Mouse (Mus musculus) kidney, postnatal 0 days (tissue): ENCODE measurements around the gene Erg28. TPM values are rescaled to one million over a fixed set of nuclear protein-coding genes. Genes with fewer than 3 reads are reported as not detected.

Experiments used
- ATAC-seq: fragments of 200-750 bp; cut with Nextera tagmentation; replicated peaks from 2 replicates; pipeline ENCODE4 v1.8.0; 2017; ENCODE audit warnings: low read depth, moderate number of reproducible peaks, moderate TSS enrichment, moderate library complexity; ENCODE audit not compliant: low FRiP score
- DNase-seq: peaks from one replicate; pipeline ENCODE4 v3.0.0-alpha.2; 2016; ENCODE audit warnings: low spot score
- H3K27ac ChIP-seq: fragments of 300-500 bp; sonication (generic); 2 replicates; pipeline ENCODE4 v1.5.1; 2014; ENCODE audit warnings: mild to moderate bottlenecking
- H3K27me3 ChIP-seq: fragments of 300-500 bp; sonication (generic); 2 replicates; pipeline ENCODE4 v1.6.1; 2014; ENCODE audit warnings: low read length, mixed read lengths; ENCODE audit not compliant: insufficient read depth
- H3K36me3 ChIP-seq: fragments of 300-500 bp; sonication (generic); 2 replicates; pipeline ENCODE4 v1.6.1; 2014; ENCODE audit warnings: low read length, mixed read lengths; ENCODE audit not compliant: insufficient read depth
- H3K4me1 ChIP-seq: fragments of 300-500 bp; sonication (generic); replicated peaks from 2 replicates; pipeline ENCODE4 v1.6.1; 2014; ENCODE audit warnings: antibody characterized with exemption, low read length, mixed read lengths; ENCODE audit not compliant: insufficient read depth
- H3K4me2 ChIP-seq: fragments of 300-500 bp; sonication (generic); 2 replicates; pipeline ENCODE4 v1.6.1; 2014; ENCODE audit warnings: mild to moderate bottlenecking, low read length, moderate library complexity, mixed read lengths
- H3K4me3 ChIP-seq: fragments of 300-500 bp; sonication (generic); replicated peaks from 2 replicates; pipeline ENCODE4 v1.5.1; 2014; ENCODE audit warnings: low read depth, low read length
- H3K9ac ChIP-seq: fragments of 300-500 bp; sonication (generic); 2 replicates; pipeline ENCODE4 v1.6.1; 2014; ENCODE audit warnings: low read depth, low read length
- H3K9me3 ChIP-seq: fragments of 300-500 bp; sonication (generic); replicated peaks from 2 replicates; pipeline ENCODE4 v1.6.1; 2016; ENCODE audit warnings: low read length, inconsistent platforms, mixed read lengths
- CTCF ChIP-seq: IDR thresholded peaks from 2 replicates; pipeline ENCODE4 v1.5.1; 2016; ENCODE audit warnings: antibody characterized with exemption, low read depth, mild to moderate bottlenecking, moderate library complexity
- WGBS: fragments of 180-500 bp; shearing (Covaris S2); extraction: QIAGEN DNeasy Blood & Tissue Kit; methylation state at CpG from one replicate; pipeline ENCODE4 v1.1.7; 2014; 5-methylcytosine and 5-hydroxymethylcytosine counted together
- polyA plus RNA-seq: library from polyadenylated mRNA; unstranded; fragments of >200 nt; fragmentation: Nextera tagmentation; extraction: Ambion mirVana; gene quantifications from 2 replicates; pipeline ENCODE4 v1.2.1, GENCODE M21; 2015

Gene Erg28
- polyA plus RNA-seq, 1 experiment from 2014 or later: 111 TPM

GRCm38 (mm10) chr12:85766287-85766686 lies 58.1 kb downstream of the Erg28 start:
- Histone ChIP-seq H3K9ac (no peak overlapping the region), H3K4me3 (no peak overlapping the region), H3K9me3 (no peaks in the 10 kb centered on the region), H3K36me3 (no peaks in the 10 kb centered on the region), H3K27me3 (no peaks in the 10 kb centered on the region), H3K27ac (no peak overlapping the region), H3K4me2 (no peak overlapping the region), H3K4me1 (no peaks in the 10 kb centered on the region)
- no peak for TF ChIP-seq CTCF
- DNase-seq: no peak
- ATAC-seq: no peak
- 80% methylated on average over 3 of the region's 3 CpGs for WGBS

Other genes with a start within 250 kb of the Erg28 start
- gene Jdp2, start 225.5 kb downstream of the Erg28 start, polyA plus RNA-seq: 0.47 and 0.70 TPM in 2 replicates
- gene Batf, start 137.9 kb downstream of the Erg28 start, polyA plus RNA-seq: 4.0 and 4.3 TPM in 2 replicates
- 7.0 and 7.5 TPM in 2 replicates for gene Flvcr2, start 78.0 kb downstream of the Erg28 start, polyA plus RNA-seq
- 6.8 and 7.2 TPM in 2 replicates for gene Ttll5, start 109 bp upstream of the Erg28 start, polyA plus RNA-seq